Mouse (Mus musculus): Measurements from ENCODE around the gene Sae1. TPM values are rescaled to one million over a fixed set of nuclear protein-coding genes. Genes with fewer than 3 reads are reported as not detected.

Sae1 gene
- total and polyA plus RNA-seq, 2 experiments, result 11.5 to 16.1 TPM

GRCm38 (mm10) chr7:16364901-16365500 lies 22.6 kb downstream of the Sae1 start:
- 84% methylated on average over 4 of the region's 4 CpGs for WGBS
- H3K27ac ChIP-seq (replicated peaks; ENCODE audit: insufficient read depth, low read depth, low read length), result peak overlapping the region; percentile 17
- peak; percentile 18 for DNase-seq (ENCODE audit: extremely low read depth, low read depth, low spot score)
- no peak overlapping the region for H3K4me3 ChIP-seq (ENCODE audit: insufficient read depth, low read depth, low read length)
- H3K9ac ChIP-seq (ENCODE audit: low read depth, low read length), result no peak overlapping the region
- peaks cover 4% of the 10 kb centered on the region; the same call in 1 of the 2 replicates for H3K36me3 ChIP-seq (ENCODE audit: control insufficient read depth, insufficient read depth, low read length)
- no peaks in the 10 kb centered on the region for H3K27me3 ChIP-seq (ENCODE audit: control insufficient read depth, insufficient read depth, low read length)
- H3K4me1 ChIP-seq (ENCODE audit: control insufficient read depth, insufficient read depth, low read length), result peaks cover 15% of the 10 kb centered on the region; the same call in 1 of the 2 replicates
- H3K79me2 ChIP-seq (ENCODE audit: control insufficient read depth, insufficient read depth, low read length), result no peaks in the 10 kb centered on the region
- TF ChIP-seq POLR2A (IDR thresholded peaks at IDR 0.05; ENCODE audit: extremely low read depth, insufficient read depth, low read length), result no peak
- no peak for TF ChIP-seq CTCF (IDR thresholded peaks at IDR 0.05; ENCODE audit: low read depth, low read length)

GRCm38 (mm10) chr7:16364319-16364718 lies 23.3 kb downstream of the Sae1 start:
- Histone ChIP-seq H3K79me2 (ENCODE audit: control insufficient read depth, insufficient read depth, low read length) (no peaks in the 10 kb centered on the region), H3K9ac (ENCODE audit: low read depth, low read length) (no peak overlapping the region), H3K27ac (replicated peaks; ENCODE audit: insufficient read depth, low read depth, low read length) (peak overlapping the region; percentile 53), H3K36me3 (ENCODE audit: control insufficient read depth, insufficient read depth, low read length) (peaks cover 4% of the 10 kb centered on the region; the same call in 1 of the 2 replicates), H3K4me3 (ENCODE audit: insufficient read depth, low read depth, low read length) (no peak overlapping the region), H3K4me1 (ENCODE audit: control insufficient read depth, insufficient read depth, low read length) (peaks cover 15% of the 10 kb centered on the region; the same call in 1 of the 2 replicates), H3K27me3 (ENCODE audit: control insufficient read depth, insufficient read depth, low read length) (no peaks in the 10 kb centered on the region)
- DNase-seq (ENCODE audit: extremely low read depth, low read depth, low spot score), result peak; percentile 78
- WGBS, result 24% methylated on average over 1 of the region's 1 CpGs
- TF ChIP-seq CTCF (IDR thresholded peaks at IDR 0.05; ENCODE audit: low read depth, low read length) (no peak), POLR2A (IDR thresholded peaks at IDR 0.05; ENCODE audit: extremely low read depth, insufficient read depth, low read length) (no peak)

- no peak for DNase-seq (ENCODE audit: extremely low read depth, low read depth, low spot score)
- Histone ChIP-seq H3K27me3 (ENCODE audit: control insufficient read depth, insufficient read depth, low read length) (no peaks in the 10 kb centered on the region), H3K79me2 (ENCODE audit: control insufficient read depth, insufficient read depth, low read length) (no peaks in the 10 kb centered on the region), H3K4me1 (ENCODE audit: control insufficient read depth, insufficient read depth, low read length) (no peaks in the 10 kb centered on the region), H3K27ac (replicated peaks; ENCODE audit: insufficient read depth, low read depth, low read length) (no peak overlapping the region), H3K9ac (ENCODE audit: low read depth, low read length) (no peak overlapping the region), H3K4me3 (ENCODE audit: insufficient read depth, low read depth, low read length) (no peak overlapping the region), H3K36me3 (ENCODE audit: control insufficient read depth, insufficient read depth, low read length) (peaks cover 15% of the 10 kb centered on the region; the same call in 1 of the 2 replicates)
- WGBS, result 81% methylated on average over 3 of the region's 3 CpGs
- TF ChIP-seq CTCF (IDR thresholded peaks at IDR 0.05; ENCODE audit: low read depth, low read length) (no peak), POLR2A (IDR thresholded peaks at IDR 0.05; ENCODE audit: extremely low read depth, insufficient read depth, low read length) (no peak)
Observed at GRCm38 (mm10) chr7:16357602-16358001, 30.0 kb downstream of the Sae1 start.

- Histone ChIP-seq H3K27me3 (ENCODE audit: control insufficient read depth, insufficient read depth, low read length) (no peaks in the 10 kb centered on the region), H3K27ac (replicated peaks; ENCODE audit: insufficient read depth, low read depth, low read length) (no peak overlapping the region), H3K4me1 (ENCODE audit: control insufficient read depth, insufficient read depth, low read length) (no peaks in the 10 kb centered on the region), H3K36me3 (ENCODE audit: control insufficient read depth, insufficient read depth, low read length) (peaks cover 15% of the 10 kb centered on the region), H3K9ac (ENCODE audit: low read depth, low read length) (no peak overlapping the region), H3K4me3 (ENCODE audit: insufficient read depth, low read depth, low read length) (no peak overlapping the region), H3K79me2 (ENCODE audit: control insufficient read depth, insufficient read depth, low read length) (no peaks in the 10 kb centered on the region)
- DNase-seq (ENCODE audit: extremely low read depth, low read depth, low spot score), result no peak
- WGBS, result 80% methylated on average over 3 of the region's 3 CpGs
- TF ChIP-seq POLR2A (IDR thresholded peaks at IDR 0.05; ENCODE audit: extremely low read depth, insufficient read depth, low read length) (no peak), CTCF (IDR thresholded peaks at IDR 0.05; ENCODE audit: low read depth, low read length) (no peak)
Observed at GRCm38 (mm10) chr7:16355854-16356594, 31.6 kb downstream of the Sae1 start.

GRCm38 (mm10) chr7:16349999-16350398 lies 37.6 kb downstream of the Sae1 start:
- WGBS, result 83% methylated on average over 5 of the region's 5 CpGs
- Histone ChIP-seq H3K36me3 (ENCODE audit: control insufficient read depth, insufficient read depth, low read length) (peaks cover 7% of the 10 kb centered on the region), H3K4me1 (ENCODE audit: control insufficient read depth, insufficient read depth, low read length) (no peaks in the 10 kb centered on the region), H3K79me2 (ENCODE audit: control insufficient read depth, insufficient read depth, low read length) (no peaks in the 10 kb centered on the region; the same call in 1 of the 2 replicates), H3K9ac (ENCODE audit: low read depth, low read length) (no peak overlapping the region), H3K27ac (replicated peaks; ENCODE audit: insufficient read depth, low read depth, low read length) (no peak overlapping the region), H3K27me3 (ENCODE audit: control insufficient read depth, insufficient read depth, low read length) (no peaks in the 10 kb centered on the region), H3K4me3 (ENCODE audit: insufficient read depth, low read depth, low read length) (no peak overlapping the region)
- no peak for DNase-seq (ENCODE audit: extremely low read depth, low read depth, low spot score)
- no peak for TF ChIP-seq CTCF (IDR thresholded peaks at IDR 0.05; ENCODE audit: low read depth, low read length)
- TF ChIP-seq POLR2A (IDR thresholded peaks at IDR 0.05; ENCODE audit: extremely low read depth, insufficient read depth, low read length), result no peak
